Mouse (Mus musculus) cerebellum, postnatal 4 days (tissue): ENCODE data around the gene Olfr645.

ENCODE experiments used
- DNase-seq, 2 experiments: peaks; one replicate each; pipeline ENCODE4 v3.0.0; 2022; ENCODE audit warnings: low spot score in 2 of 2, mixed read lengths in 1 of 2

Gene Olfr645

GRCm38 (mm10) chr7:104085365-104085764 lies at the start of gene Olfr645:
Olfr645 (minus strand) TSS chr7:104085465.
- DNase-seq, result no peak

GRCm38 (mm10) chr7:104129726-104130125 lies 44.5 kb upstream of the Olfr645 start, which contains the start of gene Ubqln5:
Ubqln5 (minus strand) TSS chr7:104129826.
- no peak for DNase-seq

GRCm38 (mm10) chr7:104104757-104104972 lies 19.4 kb upstream of the Olfr645 start, which contains the start of gene Olfr646:
Olfr646 (plus strand) TSS chr7:104104873.
- no peak for DNase-seq

GRCm38 (mm10) chr7:104103913-104104756 lies 18.9 kb upstream of the Olfr645 start:
- DNase-seq, result no peak

- DNase-seq, result no peak
Observed at GRCm38 (mm10) chr7:104071769-104072168, 13.5 kb downstream of the Olfr645 start, which contains the start of gene Olfr644. Olfr644 (minus strand) TSS chr7:104071869.

- DNase-seq, result no peak
Observed at GRCm38 (mm10) chr7:104061345-104061744, 23.9 kb downstream of the Olfr645 start, which contains the start of gene 4930516K23Rik. 4930516K23Rik (minus strand) TSS chr7:104061445.

GRCm38 (mm10) chr7:104059215-104059614 lies 26.1 kb downstream of the Olfr645 start:
- DNase-seq, result no peak

GRCm38 (mm10) chr7:104052566-104052965 lies 32.7 kb downstream of the Olfr645 start, which contains the start of gene Olfr642:
Olfr642 (minus strand) TSS chr7:104052666.
- DNase-seq, result no peak

GRCm38 (mm10) chr7:104050745-104051144 lies 34.5 kb downstream of the Olfr645 start:
- no peak for DNase-seq

GRCm38 (mm10) chr7:104035145-104035544 lies 50.1 kb downstream of the Olfr645 start, which contains the start of gene Olfr641:
Olfr641 (plus strand) TSS chr7:104035445.
- no peak for DNase-seq
